Mouse (Mus musculus): ENCODE data around the gene Eef2.

- TF ChIP-seq POLR2A (IDR thresholded peaks at IDR 0.05; ENCODE audit: borderline replicate concordance, low read depth, low read length) (no peak), CTCF (IDR thresholded peaks at IDR 0.05; ENCODE audit: low read depth, low read length) (no peak)
Measured at GRCm38 (mm10) chr10:81177958-81178712, 1.7 kb downstream of the Eef2 start.
